Mouse (Mus musculus) heart, postnatal 25 days (tissue): Measurements from ENCODE around the gene Gm30191. TPM values are rescaled to one million over a fixed set of nuclear protein-coding genes. Genes with fewer than 3 reads are reported as not detected.

Experiments
- total RNA-seq, 2 experiments: library from RNA; stranded (reverse); gene quantifications; 2 replicates each; pipeline ENCODE4 v1.2.3; 2021

Gene Gm30191
- total RNA-seq, 2 experiments from 2014 or later: not detected

Other genes starting within 250 kb of the Gm30191 start
- 10 to 100 TPM; 26.4 to 30.1 TPM for gene Dhdds, start 246.0 kb upstream of the Gm30191 start, total RNA-seq
- not detected for gene Lin28a, start 228.1 kb upstream of the Gm30191 start, total RNA-seq
- gene Zfp683, start 193.1 kb upstream of the Gm30191 start, total RNA-seq: not detected
- not detected for gene Crybg2, start 186.1 kb upstream of the Gm30191 start, total RNA-seq
- gene Cd52, start 151.9 kb upstream of the Gm30191 start, total RNA-seq: 1 to 10 TPM; 3.6 to 4.5 TPM
- gene Ubxn11, start 144.4 kb upstream of the Gm30191 start, total RNA-seq: 1 to 10 TPM; 1.1 to 1.5 TPM
- gene Sh3bgrl3, start 118.1 kb upstream of the Gm30191 start, total RNA-seq: 10 to 100 TPM; 38.8 to 41.8 TPM
- gene Cep85, start 59.8 kb upstream of the Gm30191 start, total RNA-seq: 10 to 100 TPM; 45.4 to 46.9 TPM
- not detected for gene Gm7534, start 43.9 kb upstream of the Gm30191 start, total RNA-seq
- not detected for gene Catsper4, start 19.6 kb upstream of the Gm30191 start, total RNA-seq
- 1 to 10 TPM; 2.9 to 3.0 TPM for gene Cnksr1, start 8.5 kb upstream of the Gm30191 start, total RNA-seq
- not detected for gene E130218I03Rik, start 3.3 kb upstream of the Gm30191 start, total RNA-seq
- gene Zfp593, start 1.3 kb upstream of the Gm30191 start, total RNA-seq: 1 to 10 TPM; 3.1 to 3.2 TPM
- 1 to 10 TPM; 6.0 to 7.6 TPM for gene Grrp1, start 7.2 kb downstream of the Gm30191 start, total RNA-seq
- gene Pdik1l, start 41.0 kb downstream of the Gm30191 start, total RNA-seq: 1 to 10 TPM; 5.8 to 8.4 TPM
- 100 to 1,000 TPM; 215 to 229 TPM for gene Trim63, start 68.2 kb downstream of the Gm30191 start, total RNA-seq
- under 1 TPM; 0.31 to 0.36 TPM for gene Slc30a2, start 96.2 kb downstream of the Gm30191 start, total RNA-seq
- 10 to 100 TPM; 18.0 to 19.4 TPM for gene Extl1, start 136.9 kb downstream of the Gm30191 start, total RNA-seq
- gene Pafah2, start 149.4 kb downstream of the Gm30191 start, total RNA-seq: 1 to 10 TPM; 7.6 to 9.2 TPM
- gene Stmn1, start 221.4 kb downstream of the Gm30191 start, total RNA-seq: 10 to 100 TPM; 24.5 to 26.4 TPM
- 10 to 100 TPM; 16.9 to 17.4 TPM for gene Paqr7, start 249.8 kb downstream of the Gm30191 start, total RNA-seq